12 mouse cellular contexts compared by ENCODE assay signal in the genomic region with DNA sequence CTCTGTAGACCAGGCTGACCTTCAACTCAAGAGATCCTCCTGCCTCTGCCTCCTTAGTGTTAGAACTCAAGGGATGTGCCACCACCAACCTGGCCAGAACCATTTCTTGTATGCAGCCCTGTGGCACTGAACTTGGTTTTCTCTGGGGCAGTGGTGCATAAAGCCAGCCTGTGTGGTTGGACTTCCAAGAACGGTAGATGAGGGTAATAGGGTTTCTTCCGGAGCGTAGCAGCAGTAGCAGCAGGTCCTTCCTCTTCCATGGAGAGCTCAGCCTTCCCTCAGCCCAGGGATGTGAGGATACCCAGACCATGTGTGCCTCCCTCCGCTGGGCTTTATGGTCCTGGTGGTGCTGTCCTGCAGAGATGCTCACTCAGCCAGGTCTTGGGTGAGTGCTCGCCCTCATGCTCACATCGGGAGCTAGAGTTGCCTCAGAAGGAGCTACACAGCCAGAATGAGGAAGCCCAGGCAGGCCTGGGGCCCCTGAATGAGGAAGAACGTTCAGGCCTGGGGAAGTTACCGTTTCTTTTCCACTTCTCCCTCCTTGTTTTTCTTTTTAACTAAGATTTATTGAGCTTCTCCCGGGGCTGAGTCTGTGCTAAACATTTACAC. TPM values are rescaled to one million over a fixed set of nuclear protein-coding genes. Genes with fewer than 3 reads are reported as not detected.
A peak's percentile ranks its signal among the peaks of the same experiment; 100 is the strongest.
DNase-seq lines count a peak whose midpoint lies in the region; ATAC-seq and TF ChIP-seq lines count a peak whose summit lies in the region.
"Had no signal": no experiment of that assay in that cellular context is flagged by ENCODE, and none has a peak within 500 bp of the region (broad histone marks: within the 10 kb centered on the region; RNA-seq: fewer than 3 reads in every experiment).

No protein-coding gene starts in this region.

- no peaks in the 10 kb centered on the region for H3K27me3 ChIP-seq in kidney, embryonic 15.5 days
- no peaks in the 10 kb centered on the region for H3K27me3 ChIP-seq in CH12.LX (replicated peaks)
- H3K27me3 ChIP-seq in hindbrain, embryonic 10.5 days (ENCODE audit: insufficient read depth, poor library complexity, severe bottlenecking), result no peaks in the 10 kb centered on the region

- H3K4me1 ChIP-seq in kidney, embryonic 15.5 days, result peaks cover 28% of the 10 kb centered on the region
- peaks cover 14 to 40% of the 10 kb centered on the region in 2 experiments for H3K4me1 ChIP-seq in CH12.LX (ENCODE audit: control insufficient read depth in 1 of 2, insufficient read depth in 2 of 2)
- H3K4me1 ChIP-seq in hindbrain, embryonic 10.5 days (replicated peaks), result peaks cover 13% of the 10 kb centered on the region; the same call in 1 of the 2 replicates

- no peak overlapping the region for H3K4me2 ChIP-seq in kidney, embryonic 15.5 days
- H3K4me2 ChIP-seq in CH12.LX (ENCODE audit: insufficient read depth, low read depth, poor library complexity, severe bottlenecking), result peak overlapping the region; percentile 50

- peak overlapping the region; percentile 54 for H3K27ac ChIP-seq in kidney, embryonic 15.5 days
- peak overlapping the region; percentile 94 for H3K27ac ChIP-seq in CH12.LX (ENCODE audit: insufficient read depth, low read depth)
- H3K27ac ChIP-seq in hindbrain, embryonic 10.5 days, result no peak overlapping the region
- H3K27ac ChIP-seq: liver, embryonic 14.5 days had no signal

- TF ChIP-seq POLR2A in CH12.LX (IDR thresholded peaks at IDR 0.05; ENCODE audit: low read depth, low read length), result peak; percentile 22; the same call in 1 of the 2 replicates

- peak; percentile 85 for TF ChIP-seq EP300 in CH12.LX (IDR thresholded peaks at IDR 0.05; ENCODE audit: low read length)

- in situ Hi-C loops in CH12.LX (cut with MboI; ENCODE audit: low pct_ligation_motif_present, low pct_unique_long_range_greater_than_20kb, low sequenced_read_pairs), result no loop called here

- DNase-seq in kidney, adult 9 months, result no peak
- peak; percentile 82 for DNase-seq in CH12.LX (ENCODE audit: extremely low read depth)
- no peak for DNase-seq in hindbrain, embryonic 10.5 days (ENCODE audit: low spot score)
- DNase-seq in cerebellum, adult 11 months, result no peak
- DNase-seq in urinary bladder, adult 18-20 months (ENCODE audit: low spot score in 2 of 2), result no peak
- DNase-seq: cerebellum, adult 9-10 months; heart, postnatal 14 days; right cerebral cortex, adult 18-20 months had no signal

- no peak for TF ChIP-seq RAD21 in CH12.LX (IDR thresholded peaks at IDR 0.05; ENCODE audit: low read depth, low read length)

- no peak for TF ChIP-seq CTCF in CH12.LX (conservative IDR thresholded peaks at IDR 0.05 in 1 of 2, IDR thresholded peaks at IDR 0.05 in 1 of 2; ENCODE audit: low read depth in 2 of 2, low read length in 2 of 2)

- dilution Hi-C loops in CH12.LX (cut with MboI; ENCODE audit: extremely low pct_ligation_motif_present, extremely low pct_unique_long_range_greater_than_20kb, low sequenced_read_pairs), result no loop called here

- H3K9ac ChIP-seq in kidney, embryonic 15.5 days, result no peak overlapping the region
- H3K9ac ChIP-seq in CH12.LX (ENCODE audit: insufficient read depth, low read depth), result 0 out of 2 replicates have a peak overlapping the region, but pooled peaks have one; percentile 13
- H3K9ac ChIP-seq: liver, embryonic 14.5 days had no signal

- H3K36me3 ChIP-seq in kidney, embryonic 15.5 days, result peaks cover 16% of the 10 kb centered on the region
- peaks cover 12 to 41% of the 10 kb centered on the region in 2 experiments for H3K36me3 ChIP-seq in CH12.LX (replicated peaks in 1 of 2; ENCODE audit: control insufficient read depth in 1 of 2, insufficient read depth in 1 of 2, low read length in 1 of 2)
- H3K36me3 ChIP-seq in hindbrain, embryonic 10.5 days, result peaks cover 18% of the 10 kb centered on the region

- peak; percentile 56; the same call in 1 of the 2 replicates for ATAC-seq in kidney, embryonic 15.5 days (replicated peaks; ENCODE audit: low FRiP score)
- ATAC-seq in hematopoietic stem cell, adult 5-6 weeks (replicated peaks in 1 of 2; ENCODE audit: insufficient read depth in 1 of 2, low FRiP score in 2 of 2, low TSS enrichment in 1 of 2, low read depth in 1 of 2, poor library complexity in 2 of 2, severe bottlenecking in 2 of 2), result peak; percentile 85
- ATAC-seq in megakaryocyte, adult 5-6 weeks (ENCODE audit: poor library complexity, severe bottlenecking), result peak; percentile 96

- H3K79me2 ChIP-seq in CH12.LX (replicated peaks; ENCODE audit: control insufficient read depth, extremely low read depth, insufficient read depth, poor library complexity, severe bottlenecking), result no peaks in the 10 kb centered on the region

- 28% methylated on average over 9 of the region's 9 CpGs for WGBS in kidney, embryonic 15.5 days
- WGBS in hindbrain, embryonic 10.5 days, result 84% methylated on average over 9 of the region's 9 CpGs

- H3K4me3 ChIP-seq in kidney, embryonic 15.5 days (replicated peaks), result no peak overlapping the region
- H3K4me3 ChIP-seq in CH12.LX (replicated peaks in 1 of 3; ENCODE audit: low read depth in 2 of 3, low read length in 2 of 3, poor library complexity in 1 of 3), result peak overlapping the region in 2 of 3 experiments; percentile 15 to 20
- H3K4me3 ChIP-seq in hindbrain, embryonic 10.5 days, result no peak overlapping the region

- no peaks in the 10 kb centered on the region for H3K9me3 ChIP-seq in kidney, embryonic 15.5 days (replicated peaks)
- no peaks in the 10 kb centered on the region for H3K9me3 ChIP-seq in CH12.LX (replicated peaks; ENCODE audit: low read length)
- no peaks in the 10 kb centered on the region for H3K9me3 ChIP-seq in hindbrain, embryonic 10.5 days

TF ChIP-seq in CH12.LX, 34 proteins besides CTCF, POLR2A, EP300 and RAD21 (continues in another document):
- TF ChIP-seq TBP (conservative IDR thresholded peaks at IDR 0.05; ENCODE audit: low read depth, low read length) (peak; percentile 87; the same call in 1 of the 2 replicates), JUND (conservative IDR thresholded peaks at IDR 0.05; ENCODE audit: low read depth, low read length) (0 out of 2 replicates have a peak, but pooled peaks have one; percentile 24), IRF4 (IDR thresholded peaks at IDR 0.05; ENCODE audit: low read depth, low read length) (peak; percentile 63), SIN3A (IDR thresholded peaks at IDR 0.05; ENCODE audit: low read length) (peak; percentile 51; the same call in 1 of the 2 replicates), CHD1 (IDR thresholded peaks at IDR 0.05; ENCODE audit: low read depth, low read length) (0 out of 2 replicates have a peak, but pooled peaks have one; percentile 33), USF2 (conservative IDR thresholded peaks at IDR 0.05; ENCODE audit: low read depth, low read length) (no peak), NELFE (IDR thresholded peaks at IDR 0.05; ENCODE audit: low read depth, low read length) (peak; percentile 63; the same call in 1 of the 2 replicates), ZC3H11A (IDR thresholded peaks at IDR 0.05; ENCODE audit: low read depth, low read length) (no peak), GABPA (IDR thresholded peaks at IDR 0.05; ENCODE audit: insufficient replicate concordance, low read depth, low read length) (no peak), MAFK (IDR thresholded peaks at IDR 0.05; ENCODE audit: insufficient replicate concordance, low read length) (peak; percentile 10; the same call in 1 of the 2 replicates), UBTF (IDR thresholded peaks at IDR 0.05; ENCODE audit: low read depth, low read length) (no peak; the same call in 1 of the 2 replicates), MAZ (IDR thresholded peaks at IDR 0.05; ENCODE audit: low read depth, low read length) (0 out of 2 replicates have a peak, but pooled peaks have one; percentile 53), E2F4 (IDR thresholded peaks at IDR 0.05; ENCODE audit: insufficient replicate concordance, low read depth, low read length) (no peak)

RNA-seq across cellular contexts. Expression of gene Orai1, which starts 10.2 kb away (rescaled TPM):
- 17.5 and 18.5 TPM in 2 replicates for polyA plus RNA-seq in kidney, embryonic 15.5 days (2015; fragmentation: Nextera tagmentation; extraction: Ambion mirVana)
- total RNA-seq in CH12.LX (2012; rRNA removed) (17.8 and 18.6 TPM in 2 replicates), CH12.LX (2014; rRNA removed) (14.6 and 17.4 TPM in 2 replicates)
- 23.1 and 27.7 TPM in 2 replicates for polyA plus RNA-seq in CH12.LX (2012; ENCODE audit: insufficient read length, low read depth)
- total RNA-seq in hematopoietic stem cell, adult 5-6 weeks (2017), result 16.8 and 18.2 TPM in 2 replicates
- 80.5 and 87.4 TPM in 2 replicates for total RNA-seq in megakaryocyte, adult 5-6 weeks (2015)
- total RNA-seq in megakaryocyte, adult 5-6 weeks (2017), result 21.0 and 21.8 TPM in 2 replicates
- polyA plus RNA-seq in hindbrain, embryonic 10.5 days (2016; fragmentation: Nextera tagmentation; extraction: Ambion mirVana), result 10.2 and 11.3 TPM in 2 replicates

RNA-seq across cellular contexts. Expression of gene Morn3, which starts 21.7 kb away (rescaled TPM):
- polyA plus RNA-seq in kidney, embryonic 15.5 days (2015; fragmentation: Nextera tagmentation; extraction: Ambion mirVana), result 0.26 TPM in 1 of 2 replicates, not detected in the other
- total RNA-seq in CH12.LX (2012; rRNA removed), result not detected in 2 replicates
- total RNA-seq in CH12.LX (2014; rRNA removed), result not detected in 2 replicates
- polyA plus RNA-seq in CH12.LX (2012; ENCODE audit: insufficient read length, low read depth), result not detected in 2 replicates
- 0.25 TPM in 1 of 2 replicates, not detected in the other for total RNA-seq in hematopoietic stem cell, adult 5-6 weeks (2017)
- total RNA-seq in megakaryocyte, adult 5-6 weeks (2015), result not detected in 2 replicates
- not detected in 2 replicates for total RNA-seq in megakaryocyte, adult 5-6 weeks (2017)
- 0.50 and 2.4 TPM in 2 replicates for polyA plus RNA-seq in hindbrain, embryonic 10.5 days (2016; fragmentation: Nextera tagmentation; extraction: Ambion mirVana)
- polyA plus RNA-seq: liver, embryonic 14.5 days had no signal

RNA-seq across cellular contexts. Expression of gene Kdm2b, which starts 35.4 kb away (rescaled TPM):
- 92.2 and 96.8 TPM in 2 replicates for polyA plus RNA-seq in kidney, embryonic 15.5 days (2015; fragmentation: Nextera tagmentation; extraction: Ambion mirVana)
- 80.1 and 87.1 TPM in 2 replicates for total RNA-seq in CH12.LX (2012; rRNA removed)
- 69.3 and 76.7 TPM in 2 replicates for total RNA-seq in CH12.LX (2014; rRNA removed)
- 120 and 138 TPM in 2 replicates for polyA plus RNA-seq in CH12.LX (2012; ENCODE audit: insufficient read length, low read depth)
- 59.0 and 70.8 TPM in 2 replicates for total RNA-seq in hematopoietic stem cell, adult 5-6 weeks (2017)
- 29.1 and 38.3 TPM in 2 replicates for total RNA-seq in megakaryocyte, adult 5-6 weeks (2015)
- 31.6 and 38.6 TPM in 2 replicates for total RNA-seq in megakaryocyte, adult 5-6 weeks (2017)
- 84.6 and 92.4 TPM in 2 replicates for polyA plus RNA-seq in hindbrain, embryonic 10.5 days (2016; fragmentation: Nextera tagmentation; extraction: Ambion mirVana)

RNA-seq across cellular contexts. Expression of gene Tmem120b, which starts 43.1 kb away (rescaled TPM):
- 15.3 and 19.2 TPM in 2 replicates for polyA plus RNA-seq in kidney, embryonic 15.5 days (2015; fragmentation: Nextera tagmentation; extraction: Ambion mirVana)
- total RNA-seq in CH12.LX (2012; rRNA removed) (6.1 and 8.0 TPM in 2 replicates), CH12.LX (2014; rRNA removed) (4.6 and 4.8 TPM in 2 replicates)
- polyA plus RNA-seq in CH12.LX (2012; ENCODE audit: insufficient read length, low read depth), result 4.5 and 6.2 TPM in 2 replicates
- total RNA-seq in hematopoietic stem cell, adult 5-6 weeks (2017), result 0.56 and 2.7 TPM in 2 replicates
- total RNA-seq in megakaryocyte, adult 5-6 weeks (2015), result 0.87 and 2.5 TPM in 2 replicates
- total RNA-seq in megakaryocyte, adult 5-6 weeks (2017), result 0.29 and 1.3 TPM in 2 replicates
- polyA plus RNA-seq in hindbrain, embryonic 10.5 days (2016; fragmentation: Nextera tagmentation; extraction: Ambion mirVana), result 12.9 and 13.4 TPM in 2 replicates

Comparison
In these comparisons a context has a peak if more than half of its experiments do, and no peak if none do; other contexts are left out.
1. H3K4me3 ChIP-seq: peak in CH12.LX (2 of 3); none in kidney, embryonic 15.5 days (single experiment) and hindbrain, embryonic 10.5 days (single experiment).
2. Peak in every context shown above with its lines, with median percentiles within 50 percentile points of each other: ATAC-seq.